ENCODE assay signal across 12 mouse cellular contexts in the genomic region with DNA sequence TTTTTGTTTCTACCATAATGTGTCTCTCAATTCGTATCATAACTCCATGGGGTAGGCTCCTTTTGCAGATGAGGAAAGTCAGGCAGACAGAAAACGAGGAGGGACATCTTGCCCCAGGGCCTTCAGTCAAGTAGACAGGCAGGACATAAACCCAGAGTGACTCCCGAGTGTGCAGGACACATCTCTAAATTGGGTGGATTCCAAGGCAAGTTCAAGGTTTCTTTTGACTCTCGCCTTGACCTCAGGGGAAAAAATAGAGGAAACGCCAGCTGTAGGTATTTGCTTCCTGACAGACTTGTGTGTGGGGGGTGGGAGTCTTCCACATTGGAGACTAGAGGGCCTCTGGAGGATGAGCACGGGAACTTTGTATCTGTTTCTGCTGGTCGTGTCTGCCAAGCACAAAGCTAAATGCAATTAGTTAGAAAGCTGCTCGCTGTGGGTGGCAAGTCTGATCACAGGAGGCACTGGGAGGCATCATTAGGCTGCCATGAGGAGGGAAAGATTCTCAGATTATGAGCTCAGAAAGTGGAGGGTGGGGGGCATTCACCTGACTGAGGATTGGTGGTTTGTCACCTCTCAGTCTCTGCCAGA. TPM values are rescaled to one million over a fixed set of nuclear protein-coding genes. Genes with fewer than 3 reads are reported as not detected.
DNase-seq lines count a peak whose midpoint lies in the region; ATAC-seq and TF ChIP-seq lines count a peak whose summit lies in the region.
"Had no signal": no experiment of that assay in that cellular context is flagged by ENCODE, and none has a peak within 500 bp of the region (broad histone marks: within the 10 kb centered on the region; RNA-seq: fewer than 3 reads in every experiment).

No protein-coding gene starts in this region.

- 44% methylated on average over 8 of the region's 8 CpGs for WGBS in forebrain, embryonic 14.5 days
- 50% methylated on average over 8 of the region's 8 CpGs for WGBS in forebrain, embryonic 15.5 days
- 44% methylated on average over 8 of the region's 8 CpGs for WGBS in intestine, embryonic 16.5 days
- 35% methylated on average over 8 of the region's 8 CpGs for WGBS in intestine, embryonic 15.5 days
- 47% methylated on average over 8 of the region's 8 CpGs for WGBS in midbrain, postnatal 0 days
- 67% methylated on average over 8 of the region's 8 CpGs for WGBS in midbrain, embryonic 10.5 days
- 56% methylated on average over 8 of the region's 8 CpGs for WGBS in liver, embryonic 16.5 days (ENCODE audit: insufficient replicate concordance)

- H3K4me2 ChIP-seq in forebrain, embryonic 14.5 days (ENCODE audit: low read length), result no peak overlapping the region
- no peak overlapping the region for H3K4me2 ChIP-seq in forebrain, embryonic 15.5 days (replicated peaks)
- no peak overlapping the region for H3K4me2 ChIP-seq in intestine, embryonic 16.5 days (ENCODE audit: low read depth, low read length)
- H3K4me2 ChIP-seq in intestine, embryonic 15.5 days (replicated peaks), result no peak overlapping the region
- H3K4me2 ChIP-seq in midbrain, postnatal 0 days (ENCODE audit: low read depth, low read length, poor library complexity, severe bottlenecking), result no peak overlapping the region
- H3K4me2 ChIP-seq in liver, embryonic 16.5 days (ENCODE audit: low read depth, low read length), result peak overlapping the region; percentile 81

- H3K27me3 ChIP-seq in forebrain, embryonic 14.5 days (replicated peaks; ENCODE audit: control insufficient read depth, insufficient read depth, low read length), result no peaks in the 10 kb centered on the region
- H3K27me3 ChIP-seq in forebrain, embryonic 15.5 days, result no peaks in the 10 kb centered on the region
- H3K27me3 ChIP-seq in intestine, embryonic 16.5 days (replicated peaks; ENCODE audit: control insufficient read depth, insufficient read depth, low read length), result no peaks in the 10 kb centered on the region
- no peaks in the 10 kb centered on the region for H3K27me3 ChIP-seq in intestine, embryonic 15.5 days (replicated peaks)
- no peaks in the 10 kb centered on the region for H3K27me3 ChIP-seq in midbrain, postnatal 0 days (ENCODE audit: insufficient read depth, low read length)
- peaks cover 42% of the 10 kb centered on the region for H3K27me3 ChIP-seq in midbrain, embryonic 10.5 days (ENCODE audit: low read depth, poor library complexity, severe bottlenecking)
- H3K27me3 ChIP-seq in liver, embryonic 16.5 days (ENCODE audit: control insufficient read depth, insufficient read depth, low read depth, low read length), result no peaks in the 10 kb centered on the region

- H3K27ac ChIP-seq in forebrain, embryonic 14.5 days (ENCODE audit: low read depth, low read length), result no peak overlapping the region
- H3K27ac ChIP-seq in forebrain, embryonic 15.5 days (replicated peaks), result no peak overlapping the region
- H3K27ac ChIP-seq in intestine, embryonic 16.5 days (ENCODE audit: low read length), result peak overlapping the region; percentile 21; the same call in 1 of the 2 replicates
- H3K27ac ChIP-seq in intestine, embryonic 15.5 days, result no peak overlapping the region
- no peak overlapping the region for H3K27ac ChIP-seq in midbrain, postnatal 0 days (ENCODE audit: low read depth, low read length)
- no peak overlapping the region for H3K27ac ChIP-seq in midbrain, embryonic 10.5 days (replicated peaks)
- H3K27ac ChIP-seq in liver, embryonic 16.5 days (ENCODE audit: low read length), result peak overlapping the region; percentile 93

- TF ChIP-seq CTCF in midbrain, postnatal 0 days (IDR thresholded peaks at IDR 0.05), result no peak

- H3K36me3 ChIP-seq in forebrain, embryonic 14.5 days (ENCODE audit: control insufficient read depth, insufficient read depth, low read length), result no peaks in the 10 kb centered on the region
- no peaks in the 10 kb centered on the region for H3K36me3 ChIP-seq in forebrain, embryonic 15.5 days
- no peaks in the 10 kb centered on the region for H3K36me3 ChIP-seq in intestine, embryonic 16.5 days (ENCODE audit: control insufficient read depth, insufficient read depth, low read length)
- no peaks in the 10 kb centered on the region for H3K36me3 ChIP-seq in intestine, embryonic 15.5 days
- no peaks in the 10 kb centered on the region for H3K36me3 ChIP-seq in midbrain, postnatal 0 days (ENCODE audit: insufficient read depth, low read length)
- no peaks in the 10 kb centered on the region for H3K36me3 ChIP-seq in midbrain, embryonic 10.5 days
- H3K36me3 ChIP-seq in liver, embryonic 16.5 days (ENCODE audit: control insufficient read depth, insufficient read depth), result peaks cover 51% of the 10 kb centered on the region

- DNase-seq in forebrain, embryonic 14.5 days (ENCODE audit: low spot score), result peak; percentile 34
- peak; percentile 39 for DNase-seq in midbrain, postnatal 0 days (ENCODE audit: low spot score)
- DNase-seq in midbrain, embryonic 10.5 days (ENCODE audit: low spot score), result no peak
- DNase-seq in frontal cortex, postnatal 25 days (ENCODE audit: low spot score in 2 of 2), result no peak
- DNase-seq: B cell, adult 2 months; thymus, postnatal 36 days had no signal

- H3K4me1 ChIP-seq in forebrain, embryonic 14.5 days (ENCODE audit: control insufficient read depth, insufficient read depth, low read length), result peaks cover 19% of the 10 kb centered on the region
- H3K4me1 ChIP-seq in forebrain, embryonic 15.5 days, result peaks cover 22% of the 10 kb centered on the region
- H3K4me1 ChIP-seq in intestine, embryonic 16.5 days (ENCODE audit: control insufficient read depth, insufficient read depth, low read length), result peaks cover 33% of the 10 kb centered on the region
- peaks cover 36% of the 10 kb centered on the region for H3K4me1 ChIP-seq in intestine, embryonic 15.5 days (replicated peaks)
- peaks cover 5% of the 10 kb centered on the region; the same call in 1 of the 2 replicates for H3K4me1 ChIP-seq in midbrain, postnatal 0 days (ENCODE audit: insufficient read depth, low read length)
- peaks cover 41% of the 10 kb centered on the region for H3K4me1 ChIP-seq in midbrain, embryonic 10.5 days
- peaks cover 77% of the 10 kb centered on the region for H3K4me1 ChIP-seq in liver, embryonic 16.5 days (ENCODE audit: control insufficient read depth, low read depth, low read length)

- no peak overlapping the region for H3K4me3 ChIP-seq in forebrain, embryonic 14.5 days (ENCODE audit: low read depth, low read length)
- no peak overlapping the region for H3K4me3 ChIP-seq in forebrain, embryonic 15.5 days
- no peak overlapping the region for H3K4me3 ChIP-seq in intestine, embryonic 16.5 days (ENCODE audit: low read length)
- H3K4me3 ChIP-seq in intestine, embryonic 15.5 days (replicated peaks), result no peak overlapping the region
- H3K4me3 ChIP-seq in midbrain, postnatal 0 days (ENCODE audit: low read depth, low read length), result no peak overlapping the region
- H3K4me3 ChIP-seq in midbrain, embryonic 10.5 days, result no peak overlapping the region
- H3K4me3 ChIP-seq in liver, embryonic 16.5 days (ENCODE audit: low read depth, low read length), result no peak overlapping the region
- H3K4me3 ChIP-seq: myocyte had no signal

- no peak overlapping the region for H3K9ac ChIP-seq in forebrain, embryonic 14.5 days (ENCODE audit: low read length)
- no peak overlapping the region for H3K9ac ChIP-seq in forebrain, embryonic 15.5 days (replicated peaks)
- H3K9ac ChIP-seq in intestine, embryonic 16.5 days (ENCODE audit: low read depth, low read length), result no peak overlapping the region
- H3K9ac ChIP-seq in intestine, embryonic 15.5 days, result no peak overlapping the region
- H3K9ac ChIP-seq in midbrain, postnatal 0 days (replicated peaks; ENCODE audit: low read length, poor library complexity, severe bottlenecking), result no peak overlapping the region
- peak overlapping the region; percentile 22; the same call in 1 of the 2 replicates for H3K9ac ChIP-seq in liver, embryonic 16.5 days (ENCODE audit: low read depth, low read length)

- H3K9me3 ChIP-seq in forebrain, embryonic 14.5 days (replicated peaks; ENCODE audit: control insufficient read depth, low read length), result no peaks in the 10 kb centered on the region
- H3K9me3 ChIP-seq in forebrain, embryonic 15.5 days, result no peaks in the 10 kb centered on the region
- H3K9me3 ChIP-seq in intestine, embryonic 16.5 days (ENCODE audit: control insufficient read depth, low read length), result no peaks in the 10 kb centered on the region
- H3K9me3 ChIP-seq in intestine, embryonic 15.5 days, result no peaks in the 10 kb centered on the region
- no peaks in the 10 kb centered on the region for H3K9me3 ChIP-seq in midbrain, postnatal 0 days (ENCODE audit: low read length)
- no peaks in the 10 kb centered on the region for H3K9me3 ChIP-seq in midbrain, embryonic 10.5 days (replicated peaks)
- H3K9me3 ChIP-seq in liver, embryonic 16.5 days (replicated peaks; ENCODE audit: control insufficient read depth, low read length), result no peaks in the 10 kb centered on the region

- no peak for ATAC-seq in forebrain, embryonic 14.5 days
- ATAC-seq in forebrain, embryonic 15.5 days (replicated peaks), result no peak
- ATAC-seq in intestine, embryonic 16.5 days, result no peak
- ATAC-seq in intestine, embryonic 15.5 days, result no peak
- no peak for ATAC-seq in midbrain, postnatal 0 days (ENCODE audit: low FRiP score)
- no peak for ATAC-seq in liver, embryonic 16.5 days (ENCODE audit: low read depth)
- ATAC-seq: forebrain, embryonic 16.5 days had no signal

RNA-seq across cellular contexts. Expression of gene Gmpr, which starts 7.7 kb away (rescaled TPM):
- 24.3 and 25.7 TPM in 2 replicates for polyA plus RNA-seq in forebrain, embryonic 14.5 days (2014; fragmentation: Nextera tagmentation; extraction: Ambion mirVana)
- 19.6 and 23.0 TPM in 2 replicates for polyA plus RNA-seq in forebrain, embryonic 15.5 days (2015; fragmentation: Nextera tagmentation; extraction: Ambion mirVana)
- 24.4 and 31.1 TPM in 2 replicates for polyA plus RNA-seq in intestine, embryonic 16.5 days (2015; fragmentation: Nextera tagmentation; extraction: Ambion mirVana)
- polyA plus RNA-seq in intestine, embryonic 15.5 days (2015; fragmentation: Nextera tagmentation; extraction: Ambion mirVana), result 26.9 and 28.7 TPM in 2 replicates
- 23.3 and 29.2 TPM in 2 replicates for total RNA-seq in midbrain, postnatal 0 days (2014; rRNA removed)
- 36.7 and 39.5 TPM in 2 replicates for polyA plus RNA-seq in midbrain, postnatal 0 days (2015; fragmentation: Nextera tagmentation; extraction: Ambion mirVana)
- polyA plus RNA-seq in midbrain, embryonic 10.5 days (2016; fragmentation: Nextera tagmentation; extraction: Ambion mirVana), result 26.9 and 30.0 TPM in 2 replicates
- 212 and 220 TPM in 2 replicates for polyA plus RNA-seq in liver, embryonic 16.5 days (2015; fragmentation: Nextera tagmentation; extraction: Ambion mirVana)

Comparison
In these comparisons a context has a peak if more than half of its experiments do, and no peak if none do; other contexts are left out.
1. DNase-seq: peak in forebrain, embryonic 14.5 days (single experiment) and midbrain, postnatal 0 days (single experiment); none in midbrain, embryonic 10.5 days (single experiment) and frontal cortex, postnatal 25 days (0 of 2).
2. H3K27ac ChIP-seq: peak in intestine, embryonic 16.5 days (single experiment) and liver, embryonic 16.5 days (single experiment); none in forebrain, embryonic 14.5 days (single experiment), forebrain, embryonic 15.5 days (single experiment), intestine, embryonic 15.5 days (single experiment), midbrain, postnatal 0 days (single experiment) and midbrain, embryonic 10.5 days (single experiment).